Mouse (Mus musculus): ENCODE data around the gene B4galt5.

DNA sequence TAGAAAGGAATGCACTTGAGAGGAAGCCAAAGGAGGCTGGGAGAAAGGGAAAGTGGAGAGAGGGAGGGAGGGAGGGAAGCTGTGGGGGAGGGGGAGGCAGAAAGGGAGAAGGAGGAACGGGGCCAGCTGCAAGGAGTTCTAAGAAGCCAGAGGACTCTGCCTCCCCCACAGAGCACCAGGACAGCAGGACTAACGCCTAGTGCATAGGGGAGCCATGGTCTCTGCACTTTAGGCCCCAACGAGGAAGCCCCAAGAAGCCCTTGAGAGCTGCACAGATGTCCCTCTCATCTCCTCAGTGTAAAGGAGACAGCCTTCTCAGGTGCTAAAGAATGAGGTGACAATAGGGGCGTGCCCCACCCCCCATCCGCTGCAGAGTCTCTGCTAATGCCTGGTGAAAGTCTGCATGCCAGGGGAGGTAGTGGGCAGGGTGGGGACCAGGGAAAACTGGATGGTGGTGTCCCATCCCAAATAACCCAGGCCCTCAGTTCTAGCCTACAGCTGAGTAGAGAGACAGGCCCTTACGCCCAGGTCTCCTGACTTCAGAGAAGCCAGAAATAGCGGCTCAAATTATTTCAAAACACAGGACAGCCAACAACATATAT is 98.1 kb downstream of the B4galt5 start:
- TF ChIP-seq CTCF (IDR thresholded peaks at IDR 0.05; ENCODE audit: low read depth) (no peak), EP300 (IDR thresholded peaks at IDR 0.05; ENCODE audit: low read depth) (no peak)

Data from liver, postnatal 0 days (tissue).